9 mouse cellular contexts compared by ENCODE assay signal in genomic region chr12:86795076-86795837, GRCm38 (mm10).
DNase-seq lines count a peak whose midpoint lies in the region; ATAC-seq and TF ChIP-seq lines count a peak whose summit lies in the region.
"Had no signal": no experiment of that assay in that cellular context is flagged by ENCODE, and none has a peak within 500 bp of the region (broad histone marks: within the 10 kb centered on the region; RNA-seq: fewer than 3 reads in every experiment).

No protein-coding gene starts in this region.

- peak; percentile 39 for TF ChIP-seq CTCF in E14TG2a.4 (conservative IDR thresholded peaks at IDR 0.05; ENCODE audit: low read length)

- no peaks in the 10 kb centered on the region for H3K27me3 ChIP-seq in heart, embryonic 16.5 days (ENCODE audit: control insufficient read depth, insufficient read depth, low read length)
- no peaks in the 10 kb centered on the region for H3K27me3 ChIP-seq in E14TG2a.4 (ENCODE audit: insufficient read depth, low read length)
- H3K27me3 ChIP-seq in forebrain, embryonic 14.5 days (replicated peaks; ENCODE audit: control insufficient read depth, insufficient read depth, low read length): no peaks in the 10 kb centered on the region
- H3K27me3 ChIP-seq in liver, embryonic 16.5 days (ENCODE audit: control insufficient read depth, insufficient read depth, low read depth, low read length): no peaks in the 10 kb centered on the region

- H3K9ac ChIP-seq in heart, embryonic 16.5 days (ENCODE audit: low read length): no peak overlapping the region
- no peak overlapping the region for H3K9ac ChIP-seq in forebrain, embryonic 14.5 days (ENCODE audit: low read length)
- no peak overlapping the region for H3K9ac ChIP-seq in liver, embryonic 16.5 days (ENCODE audit: low read depth, low read length)

- no peak overlapping the region for H3K4me2 ChIP-seq in heart, embryonic 16.5 days (ENCODE audit: low read depth, low read length)
- H3K4me2 ChIP-seq in forebrain, embryonic 14.5 days (ENCODE audit: low read length): no peak overlapping the region
- H3K4me2 ChIP-seq in liver, embryonic 16.5 days (ENCODE audit: low read depth, low read length): peak overlapping the region; percentile 14; the same call in 1 of the 2 replicates

- no peak for DNase-seq in heart, adult 18-20 months
- DNase-seq in forebrain, embryonic 14.5 days (ENCODE audit: low spot score): no peak
- DNase-seq in frontal cortex, postnatal 36 days (ENCODE audit: low spot score in 2 of 2): no peak
- no peak for DNase-seq in adrenal gland, postnatal 25 days
- DNase-seq in urinary bladder, postnatal 10 days (ENCODE audit: low spot score): no peak

- peaks cover 37% of the 10 kb centered on the region for H3K4me1 ChIP-seq in heart, embryonic 16.5 days (ENCODE audit: control insufficient read depth, insufficient read depth, low read length)
- H3K4me1 ChIP-seq in E14TG2a.4 (replicated peaks; ENCODE audit: low read depth, low read length): peaks cover 76% of the 10 kb centered on the region
- peaks cover 16% of the 10 kb centered on the region for H3K4me1 ChIP-seq in forebrain, embryonic 14.5 days (ENCODE audit: control insufficient read depth, insufficient read depth, low read length)
- peaks cover 14% of the 10 kb centered on the region for H3K4me1 ChIP-seq in liver, embryonic 16.5 days (ENCODE audit: control insufficient read depth, low read depth, low read length)

- whole genome bisulfite sequencing in heart, embryonic 16.5 days: 47% methylated on average over 7 of the region's 7 CpGs
- WGBS in forebrain, embryonic 14.5 days: 51% methylated on average over 7 of the region's 7 CpGs
- 59% methylated on average over 7 of the region's 7 CpGs for WGBS in liver, embryonic 16.5 days (ENCODE audit: insufficient replicate concordance)

- ATAC-seq in heart, embryonic 16.5 days (replicated peaks; ENCODE audit: extremely low read depth, insufficient read depth, low FRiP score): 0 out of 2 replicates have a peak, but pooled peaks have one; percentile 10
- ATAC-seq in forebrain, embryonic 14.5 days: peak; percentile 33
- ATAC-seq in liver, embryonic 16.5 days (ENCODE audit: low read depth): 0 out of 2 replicates have a peak, but pooled peaks have one; percentile 8

- no peak overlapping the region for H3K27ac ChIP-seq in heart, embryonic 16.5 days (ENCODE audit: low read length)
- peak overlapping the region; percentile 40; the same call in 1 of the 2 replicates for H3K27ac ChIP-seq in forebrain, embryonic 14.5 days (ENCODE audit: low read depth, low read length)
- H3K27ac ChIP-seq in liver, embryonic 16.5 days (ENCODE audit: low read length): peak overlapping the region; percentile 2; the same call in 1 of the 2 replicates

- H3K36me3 ChIP-seq in heart, embryonic 16.5 days (ENCODE audit: control insufficient read depth, insufficient read depth): no peaks in the 10 kb centered on the region
- no peaks in the 10 kb centered on the region for H3K36me3 ChIP-seq in E14TG2a.4 (ENCODE audit: insufficient read depth, low read length)
- no peaks in the 10 kb centered on the region for H3K36me3 ChIP-seq in forebrain, embryonic 14.5 days (ENCODE audit: control insufficient read depth, insufficient read depth, low read length)
- H3K36me3 ChIP-seq in liver, embryonic 16.5 days (ENCODE audit: control insufficient read depth, insufficient read depth): no peaks in the 10 kb centered on the region

- H3K4me3 ChIP-seq in heart, embryonic 16.5 days (ENCODE audit: low read length): no peak overlapping the region
- 0 out of 2 replicates have a peak overlapping the region, but pooled peaks have one; percentile 5 for H3K4me3 ChIP-seq in E14TG2a.4 (replicated peaks; ENCODE audit: low read length)
- no peak overlapping the region for H3K4me3 ChIP-seq in forebrain, embryonic 14.5 days (ENCODE audit: low read depth, low read length)
- H3K4me3 ChIP-seq in liver, embryonic 16.5 days (ENCODE audit: low read depth, low read length): no peak overlapping the region
- H3K4me3 ChIP-seq: myocyte had no signal

- H3K9me3 ChIP-seq in heart, embryonic 16.5 days (replicated peaks; ENCODE audit: control insufficient read depth, low read length): no peaks in the 10 kb centered on the region
- H3K9me3 ChIP-seq in E14TG2a.4 (ENCODE audit: low read length): no peaks in the 10 kb centered on the region
- no peaks in the 10 kb centered on the region for H3K9me3 ChIP-seq in forebrain, embryonic 14.5 days (replicated peaks; ENCODE audit: control insufficient read depth, low read length)
- no peaks in the 10 kb centered on the region for H3K9me3 ChIP-seq in liver, embryonic 16.5 days (replicated peaks; ENCODE audit: control insufficient read depth, low read length)
